Mouse (Mus musculus): ENCODE data around the gene 1700001C19Rik. TPM values are rescaled to one million over a fixed set of nuclear protein-coding genes. Genes with fewer than 3 reads are reported as not detected.

1700001C19Rik gene
- polyA plus RNA-seq, 1 experiment: 0.11 TPM

DNA sequence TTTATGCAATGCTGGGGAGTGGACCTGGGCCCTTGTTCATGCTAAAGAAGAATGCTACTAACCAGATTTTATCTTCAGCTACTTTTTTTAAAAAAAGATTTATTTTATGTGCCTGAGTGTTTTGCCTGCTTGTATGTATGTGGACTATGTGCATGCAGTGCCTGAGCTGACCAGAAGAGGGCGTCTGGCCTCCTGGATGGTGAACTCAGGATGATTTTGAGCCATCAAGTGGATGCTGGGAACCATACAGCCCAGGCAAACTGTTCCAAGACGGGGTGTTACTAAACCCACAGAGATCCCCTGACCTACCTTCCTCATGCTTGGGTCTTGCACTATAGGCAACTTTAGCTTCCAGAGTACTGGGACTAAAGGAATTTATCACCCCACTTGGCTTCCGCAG lies 38.5 kb upstream of the 1700001C19Rik start:
- Histone ChIP-seq H3K36me3 (ENCODE audit: control insufficient read depth, insufficient read depth, low read length) (no peaks in the 10 kb centered on the region), H3K4me3 (ENCODE audit: control insufficient read depth, insufficient read depth, low read length) (no peak overlapping the region)
- 67% methylated on average over 3 of the region's 3 CpGs for WGBS

GRCm38 (mm10) chr17:47475181-47475580 lies 38.0 kb upstream of the 1700001C19Rik start:
- Histone ChIP-seq H3K4me1 (replicated peaks; ENCODE audit: control insufficient read depth, insufficient read depth, low read length) (no peaks in the 10 kb centered on the region), H3K27me3 (ENCODE audit: control insufficient read depth, insufficient read depth, low read length) (no peaks in the 10 kb centered on the region), H3K27ac (ENCODE audit: control insufficient read depth, insufficient read depth, low read length) (no peak overlapping the region), H3K36me3 (ENCODE audit: control insufficient read depth, insufficient read depth, low read length) (no peaks in the 10 kb centered on the region), H3K4me3 (ENCODE audit: control insufficient read depth, insufficient read depth, low read length) (no peak overlapping the region)
- no peak for DNase-seq
- TF ChIP-seq POLR2A (IDR thresholded peaks at IDR 0.05; ENCODE audit: control insufficient read depth, extremely low read depth, insufficient read depth, low read length, poor library complexity) (no peak), CTCF (IDR thresholded peaks at IDR 0.05; ENCODE audit: borderline replicate concordance, control insufficient read depth, extremely low read depth, insufficient read depth, low read length, poor library complexity) (no peak)
- WGBS: 95% methylated on average over 4 of the region's 4 CpGs

More for the DNA sequence above, 38.5 kb upstream of the 1700001C19Rik start:
- H3K4me1 ChIP-seq (replicated peaks; ENCODE audit: control insufficient read depth, insufficient read depth, low read length): no peaks in the 10 kb centered on the region
- no peak for TF ChIP-seq POLR2A (IDR thresholded peaks at IDR 0.05; ENCODE audit: control insufficient read depth, extremely low read depth, insufficient read depth, low read length, poor library complexity)
- no peak for TF ChIP-seq CTCF (IDR thresholded peaks at IDR 0.05; ENCODE audit: borderline replicate concordance, control insufficient read depth, extremely low read depth, insufficient read depth, low read length, poor library complexity)
- no peak for DNase-seq
- no peak overlapping the region for H3K27ac ChIP-seq (ENCODE audit: control insufficient read depth, insufficient read depth, low read length)
- H3K27me3 ChIP-seq (ENCODE audit: control insufficient read depth, insufficient read depth, low read length): no peaks in the 10 kb centered on the region

DNA sequence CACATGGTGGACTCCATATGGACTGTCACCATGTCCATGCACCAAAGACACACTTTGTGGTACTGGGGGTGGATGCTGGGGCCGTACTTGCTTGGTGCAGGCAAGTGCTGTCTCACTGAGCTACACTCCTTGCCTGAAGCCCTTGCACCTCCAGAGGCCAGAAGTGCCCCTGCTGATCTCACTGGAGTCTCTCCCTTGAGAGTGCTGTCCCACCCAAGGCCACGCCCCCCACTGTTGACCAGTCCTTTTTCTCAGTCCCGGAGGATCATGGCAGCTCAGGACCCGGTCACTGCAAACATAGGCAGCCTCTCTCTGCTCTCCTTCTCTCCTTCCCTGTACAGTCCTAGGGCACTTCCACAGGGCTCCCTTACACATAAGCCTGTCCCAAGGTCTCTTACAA lies 37.1 kb upstream of the 1700001C19Rik start:
- no peak for DNase-seq
- Histone ChIP-seq H3K4me3 (ENCODE audit: control insufficient read depth, insufficient read depth, low read length) (no peak overlapping the region), H3K4me1 (replicated peaks; ENCODE audit: control insufficient read depth, insufficient read depth, low read length) (no peaks in the 10 kb centered on the region), H3K27ac (ENCODE audit: control insufficient read depth, insufficient read depth, low read length) (no peak overlapping the region), H3K36me3 (ENCODE audit: control insufficient read depth, insufficient read depth, low read length) (no peaks in the 10 kb centered on the region), H3K27me3 (ENCODE audit: control insufficient read depth, insufficient read depth, low read length) (no peaks in the 10 kb centered on the region)
- no peak for TF ChIP-seq CTCF (IDR thresholded peaks at IDR 0.05; ENCODE audit: borderline replicate concordance, control insufficient read depth, extremely low read depth, insufficient read depth, low read length, poor library complexity)
- TF ChIP-seq POLR2A (IDR thresholded peaks at IDR 0.05; ENCODE audit: control insufficient read depth, extremely low read depth, insufficient read depth, low read length, poor library complexity): no peak
- 91% methylated on average over 4 of the region's 4 CpGs for WGBS

GRCm38 (mm10) chr17:47473434-47473974 lies 36.3 kb upstream of the 1700001C19Rik start:
- TF ChIP-seq CTCF (IDR thresholded peaks at IDR 0.05; ENCODE audit: borderline replicate concordance, control insufficient read depth, extremely low read depth, insufficient read depth, low read length, poor library complexity): peak; percentile 95
- no peak for TF ChIP-seq POLR2A (IDR thresholded peaks at IDR 0.05; ENCODE audit: control insufficient read depth, extremely low read depth, insufficient read depth, low read length, poor library complexity)
- no peak overlapping the region for H3K27ac ChIP-seq (ENCODE audit: control insufficient read depth, insufficient read depth, low read length)
- 0 out of 2 replicates have a peak, but pooled peaks cover 1% of the 10 kb centered on the region for H3K4me1 ChIP-seq (replicated peaks; ENCODE audit: control insufficient read depth, insufficient read depth, low read length)
- H3K27me3 ChIP-seq (ENCODE audit: control insufficient read depth, insufficient read depth, low read length): no peaks in the 10 kb centered on the region
- H3K4me3 ChIP-seq (ENCODE audit: control insufficient read depth, insufficient read depth, low read length): no peak overlapping the region
- peak; percentile 73 for DNase-seq
- WGBS: 8% methylated on average over 8 of the region's 8 CpGs
- no peaks in the 10 kb centered on the region for H3K36me3 ChIP-seq (ENCODE audit: control insufficient read depth, insufficient read depth, low read length)

- 0 out of 2 replicates have a peak, but pooled peaks cover 3% of the 10 kb centered on the region for H3K4me1 ChIP-seq (replicated peaks; ENCODE audit: control insufficient read depth, insufficient read depth, low read length)
- whole genome bisulfite sequencing: 73% methylated on average over 15 of the region's 15 CpGs
- DNase-seq: no peak
- no peaks in the 10 kb centered on the region for H3K36me3 ChIP-seq (ENCODE audit: control insufficient read depth, insufficient read depth, low read length)
- TF ChIP-seq POLR2A (IDR thresholded peaks at IDR 0.05; ENCODE audit: control insufficient read depth, extremely low read depth, insufficient read depth, low read length, poor library complexity): no peak
- no peak for TF ChIP-seq CTCF (IDR thresholded peaks at IDR 0.05; ENCODE audit: borderline replicate concordance, control insufficient read depth, extremely low read depth, insufficient read depth, low read length, poor library complexity)
- no peak overlapping the region for H3K4me3 ChIP-seq (ENCODE audit: control insufficient read depth, insufficient read depth, low read length)
- no peak overlapping the region for H3K27ac ChIP-seq (ENCODE audit: control insufficient read depth, insufficient read depth, low read length)
- H3K27me3 ChIP-seq (ENCODE audit: control insufficient read depth, insufficient read depth, low read length): no peaks in the 10 kb centered on the region
Measured at GRCm38 (mm10) chr17:47472435-47473350, 35.5 kb upstream of the 1700001C19Rik start.

GRCm38 (mm10) chr17:47470686-47471085 lies 33.5 kb upstream of the 1700001C19Rik start:
- H3K27ac ChIP-seq (ENCODE audit: control insufficient read depth, insufficient read depth, low read length): no peak overlapping the region
- no peak overlapping the region for H3K4me3 ChIP-seq (ENCODE audit: control insufficient read depth, insufficient read depth, low read length)
- H3K36me3 ChIP-seq (ENCODE audit: control insufficient read depth, insufficient read depth, low read length): no peaks in the 10 kb centered on the region
- no peaks in the 10 kb centered on the region for H3K27me3 ChIP-seq (ENCODE audit: control insufficient read depth, insufficient read depth, low read length)
- DNase-seq: no peak
- H3K4me1 ChIP-seq (replicated peaks; ENCODE audit: control insufficient read depth, insufficient read depth, low read length): 0 out of 2 replicates have a peak, but pooled peaks cover 3% of the 10 kb centered on the region
- TF ChIP-seq CTCF (IDR thresholded peaks at IDR 0.05; ENCODE audit: borderline replicate concordance, control insufficient read depth, extremely low read depth, insufficient read depth, low read length, poor library complexity): no peak
- TF ChIP-seq POLR2A (IDR thresholded peaks at IDR 0.05; ENCODE audit: control insufficient read depth, extremely low read depth, insufficient read depth, low read length, poor library complexity): no peak
- 94% methylated on average over 5 of the region's 5 CpGs for WGBS

All from thymus, adult 2 months (tissue).